Mouse (Mus musculus) forebrain, embryonic 11.5 days (tissue): ENCODE measurements around the gene Ncam1. TPM values are rescaled to one million over a fixed set of nuclear protein-coding genes. Genes with fewer than 3 reads are reported as not detected.

Experiments used
- ATAC-seq: fragments of 200-750 bp; cut with Nextera tagmentation; replicated peaks from 2 replicates; pipeline ENCODE4 v1.8.0; 2017; ENCODE audit warnings: moderate TSS enrichment; ENCODE audit not compliant: low FRiP score
- DNase-seq: peaks from one replicate; pipeline ENCODE4 v3.0.0-alpha.2; 2017; ENCODE audit warnings: low spot score
- H3K27ac ChIP-seq: fragments of 300-500 bp; sonication (generic); 2 replicates; pipeline ENCODE4 v1.5.1; 2014; ENCODE audit warnings: low read depth, low read length
- H3K27me3 ChIP-seq: fragments of 300-500 bp; sonication (generic); 2 replicates; pipeline ENCODE4 v1.6.1; 2014; ENCODE audit warnings: mild to moderate bottlenecking, low read length, mixed read lengths; ENCODE audit not compliant: control insufficient read depth, insufficient read depth
- H3K36me3 ChIP-seq: fragments of 300-500 bp; sonication (generic); 2 replicates; pipeline ENCODE4 v1.6.1; 2014; ENCODE audit warnings: mild to moderate bottlenecking, low read length, moderate library complexity, mixed read lengths; ENCODE audit not compliant: control insufficient read depth, insufficient read depth
- H3K4me1 ChIP-seq: fragments of 300-500 bp; sonication (generic); replicated peaks from 2 replicates; pipeline ENCODE4 v1.6.1; 2014; ENCODE audit warnings: low read length, mixed read lengths; ENCODE audit not compliant: control insufficient read depth, insufficient read depth
- H3K4me2 ChIP-seq: fragments of 300-500 bp; sonication (generic); 2 replicates; pipeline ENCODE4 v1.6.1; 2014; ENCODE audit warnings: low read depth, mild to moderate bottlenecking, low read length, moderate library complexity, mixed read lengths; ENCODE audit not compliant: severe bottlenecking
- H3K4me3 ChIP-seq: fragments of 300-500 bp; sonication (generic); 2 replicates; pipeline ENCODE4 v1.5.1; 2014; ENCODE audit warnings: low read depth, low read length
- H3K9ac ChIP-seq: fragments of 300-500 bp; sonication (generic); 2 replicates; pipeline ENCODE4 v1.6.1; 2014; ENCODE audit warnings: low read length
- H3K9me3 ChIP-seq: fragments of 300-500 bp; sonication (generic); 2 replicates; pipeline ENCODE4 v1.6.1; 2016; ENCODE audit warnings: low read length, mixed read lengths; ENCODE audit not compliant: control insufficient read depth
- WGBS: fragments of 180-500 bp; shearing (Covaris S2); extraction: QIAGEN DNeasy Blood & Tissue Kit; methylation state at CpG from one replicate; pipeline ENCODE4 v1.1.7; 2014; 5-methylcytosine and 5-hydroxymethylcytosine counted together
- polyA plus RNA-seq: library from polyadenylated mRNA; unstranded; fragments of >200 nt; fragmentation: Nextera tagmentation; extraction: Ambion mirVana; gene quantifications from 2 replicates; pipeline ENCODE4 v1.2.1, GENCODE M21; 2014

The Ncam1 gene
- polyA plus RNA-seq, 1 experiment from 2014 or later: 69.6 TPM

- Histone ChIP-seq H3K4me2 (no peak overlapping the region), H3K27ac (no peak overlapping the region), H3K9ac (no peak overlapping the region), H3K4me1 (peaks cover 2% of the 10 kb centered on the region; the same call in 1 of the 2 replicates), H3K27me3 (no peaks in the 10 kb centered on the region), H3K36me3 (no peaks in the 10 kb centered on the region), H3K9me3 (no peaks in the 10 kb centered on the region), H3K4me3 (no peak overlapping the region)
- no peak for ATAC-seq
- DNase-seq: no peak
- WGBS: 54% methylated on average over 4 of the region's 4 CpGs
These were observed 263.8 kb downstream of the Ncam1 start for GRCm38 (mm10) chr9:49534958-49535357.

DNA sequence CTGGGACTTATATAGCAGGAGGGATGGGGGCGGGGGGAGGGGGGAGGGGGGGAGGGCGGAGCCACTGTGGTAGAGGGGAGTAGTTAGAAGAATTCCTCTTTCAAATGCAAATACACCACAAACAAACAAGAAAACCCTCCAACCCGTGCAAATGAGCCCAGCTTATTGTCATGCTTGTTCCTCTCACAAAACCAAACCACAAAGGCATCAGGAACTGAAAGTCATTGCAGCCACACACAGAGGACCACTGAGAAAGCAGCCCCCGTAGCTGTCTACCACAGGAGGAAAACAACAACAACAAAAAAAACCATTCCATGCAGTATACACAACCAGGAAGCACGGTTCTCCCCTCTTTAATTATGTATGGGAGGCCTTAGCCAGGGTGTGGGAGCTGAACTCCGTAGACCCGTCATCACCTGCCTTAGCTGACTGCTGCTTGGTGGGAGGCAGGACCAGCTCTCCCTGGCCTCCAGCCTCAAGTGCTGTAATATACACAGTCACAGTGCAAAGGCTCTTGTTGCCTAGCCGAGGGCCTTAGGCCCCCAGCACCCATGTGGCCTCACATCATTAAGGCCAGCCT is 264.7 kb downstream of the Ncam1 start:
- H3K9me3 ChIP-seq: no peaks in the 10 kb centered on the region
- peak overlapping the region; percentile 22; the same call in 1 of the 2 replicates for H3K4me2 ChIP-seq
- 16% methylated on average over 7 of the region's 8 CpGs for WGBS
- H3K27me3 ChIP-seq: no peaks in the 10 kb centered on the region
- peak; percentile 74 for ATAC-seq
- no peak overlapping the region for H3K4me3 ChIP-seq
- H3K27ac ChIP-seq: no peak overlapping the region
- no peaks in the 10 kb centered on the region for H3K36me3 ChIP-seq
- H3K4me1 ChIP-seq: peaks cover 2% of the 10 kb centered on the region; the same call in 1 of the 2 replicates
- H3K9ac ChIP-seq: no peak overlapping the region
- peak; percentile 58 for DNase-seq

DNA sequence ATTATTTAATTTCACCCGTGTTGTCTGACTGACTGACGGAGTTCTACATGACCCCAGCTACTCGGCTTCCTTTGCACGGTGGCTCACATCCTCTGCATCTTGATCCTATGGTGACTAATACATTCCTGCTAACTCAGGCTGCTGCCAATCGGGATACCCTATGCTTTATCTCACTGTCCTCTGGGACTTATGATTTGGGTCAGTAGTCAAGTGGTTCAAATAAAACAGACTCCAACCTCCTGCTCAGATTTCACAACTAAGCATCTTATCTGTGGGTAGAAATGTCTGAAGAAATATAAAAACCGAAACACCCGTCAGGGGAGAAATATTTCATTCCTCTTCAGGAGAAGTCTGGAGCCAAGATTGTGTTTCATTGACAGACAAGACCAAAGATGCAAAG is 265.3 kb downstream of the Ncam1 start:
- Histone ChIP-seq H3K4me1 (peaks cover 2% of the 10 kb centered on the region; the same call in 1 of the 2 replicates), H3K4me2 (no peak overlapping the region), H3K36me3 (no peaks in the 10 kb centered on the region), H3K9ac (no peak overlapping the region), H3K9me3 (no peaks in the 10 kb centered on the region), H3K27me3 (no peaks in the 10 kb centered on the region), H3K4me3 (no peak overlapping the region), H3K27ac (no peak overlapping the region)
- DNase-seq (no peak), ATAC-seq (no peak)
- 80% methylated on average over 7 of the region's 7 CpGs for WGBS

GRCm38 (mm10) chr9:49531833-49532232 is 266.9 kb downstream of the Ncam1 start:
- 94% methylated on average over 6 of the region's 6 CpGs for WGBS
- Histone ChIP-seq H3K9me3 (no peaks in the 10 kb centered on the region), H3K27me3 (no peaks in the 10 kb centered on the region), H3K4me1 (peaks cover 2% of the 10 kb centered on the region; the same call in 1 of the 2 replicates), H3K4me2 (no peak overlapping the region), H3K4me3 (no peak overlapping the region), H3K36me3 (no peaks in the 10 kb centered on the region), H3K27ac (no peak overlapping the region), H3K9ac (no peak overlapping the region)
- DNase-seq: no peak
- no peak for ATAC-seq

GRCm38 (mm10) chr9:49531257-49531656 is 267.5 kb downstream of the Ncam1 start:
- Histone ChIP-seq H3K9ac (no peak overlapping the region), H3K4me1 (peaks cover 2% of the 10 kb centered on the region; the same call in 1 of the 2 replicates), H3K27ac (no peak overlapping the region), H3K36me3 (no peaks in the 10 kb centered on the region), H3K4me2 (no peak overlapping the region), H3K9me3 (no peaks in the 10 kb centered on the region), H3K4me3 (no peak overlapping the region), H3K27me3 (no peaks in the 10 kb centered on the region)
- ATAC-seq (no peak), DNase-seq (no peak)
- WGBS: 74% methylated on average over 7 of the region's 7 CpGs

GRCm38 (mm10) chr9:49530739-49531138 is 268.0 kb downstream of the Ncam1 start:
- Histone ChIP-seq H3K4me2 (no peak overlapping the region), H3K27me3 (no peaks in the 10 kb centered on the region), H3K9me3 (no peaks in the 10 kb centered on the region), H3K4me3 (no peak overlapping the region), H3K9ac (no peak overlapping the region), H3K36me3 (no peaks in the 10 kb centered on the region), H3K4me1 (peaks cover 2% of the 10 kb centered on the region; the same call in 1 of the 2 replicates), H3K27ac (no peak overlapping the region)
- ATAC-seq: no peak
- no peak for DNase-seq
- WGBS: 58% methylated on average over 4 of the region's 4 CpGs

GRCm38 (mm10) chr9:49529366-49529959 is 269.3 kb downstream of the Ncam1 start:
- DNase-seq (no peak), ATAC-seq (no peak)
- Histone ChIP-seq H3K9me3 (no peaks in the 10 kb centered on the region), H3K4me2 (no peak overlapping the region), H3K4me1 (peaks cover 2% of the 10 kb centered on the region; the same call in 1 of the 2 replicates), H3K27me3 (no peaks in the 10 kb centered on the region), H3K9ac (no peak overlapping the region), H3K27ac (no peak overlapping the region), H3K36me3 (no peaks in the 10 kb centered on the region), H3K4me3 (no peak overlapping the region)
- 68% methylated on average over 8 of the region's 8 CpGs for WGBS

GRCm38 (mm10) chr9:49528943-49529342 is 269.8 kb downstream of the Ncam1 start:
- peak; percentile 71 for DNase-seq
- Histone ChIP-seq H3K36me3 (no peaks in the 10 kb centered on the region), H3K4me1 (peaks cover 2% of the 10 kb centered on the region; the same call in 1 of the 2 replicates), H3K4me2 (no peak overlapping the region), H3K9me3 (no peaks in the 10 kb centered on the region), H3K27me3 (no peaks in the 10 kb centered on the region), H3K27ac (no peak overlapping the region), H3K9ac (no peak overlapping the region), H3K4me3 (no peak overlapping the region)
- 60% methylated on average over 10 of the region's 10 CpGs for WGBS
- ATAC-seq: no peak

- Histone ChIP-seq H3K9me3 (no peaks in the 10 kb centered on the region), H3K9ac (no peak overlapping the region), H3K27me3 (no peaks in the 10 kb centered on the region), H3K36me3 (no peaks in the 10 kb centered on the region), H3K4me1 (no peaks in the 10 kb centered on the region), H3K27ac (no peak overlapping the region), H3K4me2 (no peak overlapping the region), H3K4me3 (no peak overlapping the region)
- WGBS: 55% methylated on average over 5 of the region's 5 CpGs
- DNase-seq (no peak), ATAC-seq (no peak)
These were observed 270.7 kb downstream of the Ncam1 start for GRCm38 (mm10) chr9:49528026-49528425.
